Mouse (Mus musculus) G1E (cell line): Measurements from ENCODE around the gene Tnnt3. TPM values are rescaled to one million over a fixed set of nuclear protein-coding genes. Genes with fewer than 3 reads are reported as not detected.

Source experiments
- ATAC-seq: 2 replicates; pipeline ENCODE4 v1.8.0; 2016; ENCODE audit warnings: mild to moderate bottlenecking; ENCODE audit not compliant: insufficient number of reproducible peaks, poor library complexity, low FRiP score, severe bottlenecking; ENCODE audit errors: extremely low read depth
- DNase-seq: peaks from one replicate; pipeline ENCODE4 v3.0.0; 2012; ENCODE audit warnings: low spot score
- H3K27me3 ChIP-seq: 2 replicates; pipeline ENCODE4 v1.6.1; 2012; ENCODE audit warnings: mild to moderate bottlenecking, low read length, inconsistent platforms; ENCODE audit not compliant: insufficient read depth
- H3K36me3 ChIP-seq: replicated peaks from 2 replicates; pipeline ENCODE3; 2012; ENCODE audit warnings: mild to moderate bottlenecking, inconsistent platforms
- H3K4me1 ChIP-seq: 2 replicates; pipeline ENCODE4 v1.6.1; 2012; ENCODE audit warnings: low read depth, low read length, inconsistent platforms, mixed read lengths; ENCODE audit not compliant: insufficient read depth
- H3K4me3 ChIP-seq: 2 replicates; pipeline ENCODE4 v1.5.1; 2012; ENCODE audit warnings: low read depth, mild to moderate bottlenecking, inconsistent platforms, low read length, moderate library complexity, mixed read lengths
- H3K9me3 ChIP-seq: replicated peaks from 2 replicates; pipeline ENCODE4 v1.6.1; 2012; ENCODE audit warnings: inconsistent platforms
- CTCF ChIP-seq: IDR thresholded peaks from 2 replicates; pipeline ENCODE4 v1.5.1; 2012; ENCODE audit warnings: low read depth, low read length, inconsistent platforms, mixed read lengths
- GATA1 ChIP-seq: IDR thresholded peaks from 2 replicates; pipeline ENCODE4 v1.6.1; 2012; ENCODE audit warnings: borderline replicate concordance, low read length, inconsistent platforms, mixed read lengths
- GATA2 ChIP-seq: IDR thresholded peaks from 2 replicates; pipeline ENCODE4 v1.6.1; 2012; ENCODE audit warnings: low read depth, low read length, inconsistent platforms, borderline replicate concordance
- POLR2AphosphoS5 ChIP-seq: IDR thresholded peaks from 2 replicates; pipeline ENCODE4 v1.6.1; 2012; ENCODE audit warnings: low read depth, low read length, inconsistent platforms; ENCODE audit not compliant: insufficient replicate concordance
- TAL1 ChIP-seq: conservative IDR thresholded peaks from 2 replicates; pipeline ENCODE4 v1.6.1; 2012; ENCODE audit warnings: low read depth, low read length, inconsistent platforms, mixed read lengths
- polyA plus RNA-seq: library from polyadenylated mRNA; stranded (reverse); fragments of >175 nt; gene quantifications from 2 replicates; pipeline ENCODE4 v1.2.3, GENCODE M21; 2012
- total RNA-seq, 2 experiments: library from RNA; stranded (forward) in 1 of 2; stranded (reverse) in 1 of 2; fragments of 200-1000 nt in 1 of 2; fragments of >200 nt in 1 of 2; fragmentation: Nextera tagmentation in 1 of 2; gene quantifications; 2 replicates each; pipeline ENCODE4 v1.2.3; 2014 to 2017

Gene Tnnt3
- total and polyA plus RNA-seq, 3 experiments = not detected

DNA sequence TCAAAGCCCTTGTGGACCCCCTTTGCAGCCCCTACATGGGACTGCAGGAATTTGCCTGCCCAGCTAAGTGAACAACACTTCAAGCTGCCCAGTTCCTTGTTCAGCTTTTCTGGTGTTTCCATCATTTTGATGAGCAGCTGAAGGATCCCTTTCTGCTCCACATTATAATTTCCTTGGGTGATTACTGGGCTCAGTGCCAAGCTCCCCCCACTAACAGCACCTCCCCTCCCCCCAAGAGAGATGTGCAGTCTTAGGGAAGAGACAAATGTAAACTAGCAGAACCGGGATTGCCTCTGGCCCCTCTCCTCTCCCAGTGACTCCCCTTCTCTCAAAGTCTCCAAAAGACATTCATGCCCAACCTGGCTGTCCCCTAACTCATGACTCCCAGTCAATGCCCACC lies 56.0 kb downstream of the Tnnt3 start:
- DNase-seq = no peak
- H3K4me3 ChIP-seq = no peak overlapping the region

DNA sequence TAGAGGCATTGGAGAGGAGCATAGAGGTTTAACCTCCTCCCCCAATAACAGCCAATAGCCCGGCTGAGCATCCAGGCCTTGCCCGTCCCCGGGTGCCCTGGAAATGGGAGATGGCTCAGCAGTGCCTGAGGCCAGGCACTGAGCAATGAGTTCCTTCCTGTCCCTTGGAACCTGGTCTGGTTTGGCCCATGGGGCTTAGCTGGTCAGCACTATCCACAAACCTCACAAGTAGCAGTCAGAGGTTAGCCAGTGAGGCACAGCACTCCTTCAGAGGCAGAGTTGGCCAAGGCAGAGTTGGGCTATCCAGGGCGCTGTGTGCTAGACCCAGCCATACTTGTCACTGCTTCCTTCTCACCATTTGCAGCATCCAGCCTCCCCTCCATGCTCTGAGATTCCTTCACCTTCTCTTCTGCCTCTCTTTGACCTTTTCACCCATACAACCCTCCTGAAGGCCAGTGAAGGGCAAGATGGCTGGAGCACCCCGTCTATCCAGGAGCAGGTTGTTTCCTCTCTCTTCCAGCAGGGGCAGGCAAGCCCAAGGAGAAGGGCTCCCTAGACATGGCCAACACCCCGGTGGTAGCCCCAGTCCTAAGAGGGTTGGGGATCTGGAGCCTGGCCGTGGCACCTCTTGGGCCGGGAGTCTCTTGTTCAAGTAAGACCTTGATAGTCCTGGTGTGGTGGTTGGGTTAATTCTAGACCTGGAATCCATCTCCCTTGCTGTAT lies 56.9 kb downstream of the Tnnt3 start:
- Histone ChIP-seq H3K9me3 (no peaks in the 10 kb centered on the region), H3K4me1 (peaks cover 4% of the 10 kb centered on the region; the same call in 1 of the 2 replicates)
- ATAC-seq = no peak

More for the DNA sequence above, 56.0 kb downstream of the Tnnt3 start:
- TF ChIP-seq TAL1 = no peak
- no peak for TF ChIP-seq POLR2AphosphoS5
- no peak for TF ChIP-seq GATA2
- no peak for TF ChIP-seq CTCF
- TF ChIP-seq GATA1 = no peak
- Histone ChIP-seq H3K9me3 (no peaks in the 10 kb centered on the region), H3K4me1 (peaks cover 4% of the 10 kb centered on the region; the same call in 1 of the 2 replicates), H3K36me3 (no peaks in the 10 kb centered on the region), H3K27me3 (peaks cover 34% of the 10 kb centered on the region)
- no peak for ATAC-seq

DNA sequence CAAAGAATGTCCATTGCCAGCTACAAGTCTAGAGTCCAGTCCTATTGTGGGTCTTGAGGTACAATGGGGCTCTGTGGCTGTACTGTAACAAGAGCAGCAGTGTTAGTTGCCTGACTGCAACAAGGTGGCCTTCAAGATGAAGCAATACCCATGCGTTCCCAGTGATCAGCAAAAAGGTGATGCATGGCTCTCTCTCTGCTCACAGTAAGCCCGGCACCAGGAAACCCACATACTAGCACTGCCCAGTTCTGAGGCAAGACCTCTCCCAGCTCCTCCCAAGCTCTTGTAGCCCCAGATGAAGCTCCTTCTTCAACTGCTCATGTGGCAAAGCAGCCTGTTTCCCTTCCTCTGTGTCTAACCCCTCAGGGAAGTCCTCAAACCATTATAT lies 57.4 kb downstream of the Tnnt3 start:
- ATAC-seq (no peak), DNase-seq (no peak)
- no peak overlapping the region for H3K4me3 ChIP-seq
- peaks cover 33% of the 10 kb centered on the region for H3K27me3 ChIP-seq
- H3K4me1 ChIP-seq = peaks cover 4% of the 10 kb centered on the region; the same call in 1 of the 2 replicates
- no peaks in the 10 kb centered on the region for H3K36me3 ChIP-seq
- TF ChIP-seq POLR2AphosphoS5 (no peak), GATA2 (no peak), TAL1 (no peak), CTCF (no peak)
- no peaks in the 10 kb centered on the region for H3K9me3 ChIP-seq

More for the DNA sequence above, 56.9 kb downstream of the Tnnt3 start:
- no peaks in the 10 kb centered on the region for H3K36me3 ChIP-seq
- H3K27me3 ChIP-seq = peaks cover 33% of the 10 kb centered on the region
- DNase-seq = no peak
- TF ChIP-seq POLR2AphosphoS5 (no peak), CTCF (no peak), GATA1 (no peak), TAL1 (no peak), GATA2 (no peak)
- no peak overlapping the region for H3K4me3 ChIP-seq

DNA sequence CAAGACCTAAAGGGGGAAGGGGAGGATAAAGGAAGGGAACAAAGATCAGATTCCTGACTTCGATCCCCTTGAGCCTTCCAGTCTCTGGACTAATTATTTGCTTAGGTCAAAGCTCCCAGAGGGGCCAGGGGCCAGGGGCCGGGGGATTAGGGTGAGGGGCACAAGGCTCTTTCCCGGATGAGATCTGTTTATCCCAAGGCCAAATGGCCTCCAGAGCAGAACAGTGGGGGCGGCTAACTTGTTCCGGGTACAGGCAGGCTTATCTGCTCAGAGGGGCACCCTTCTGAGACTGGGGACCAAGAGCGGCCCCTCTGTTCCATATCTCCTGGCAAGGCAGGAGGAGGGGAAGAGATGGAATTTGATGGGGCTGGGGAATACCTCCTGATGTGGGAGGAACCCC lies 59.1 kb downstream of the Tnnt3 start:
- Histone ChIP-seq H3K36me3 (no peaks in the 10 kb centered on the region), H3K9me3 (no peaks in the 10 kb centered on the region), H3K27me3 (peaks cover 28% of the 10 kb centered on the region), H3K4me1 (peaks cover 4% of the 10 kb centered on the region; the same call in 1 of the 2 replicates), H3K4me3 (no peak overlapping the region)
- DNase-seq (no peak), ATAC-seq (no peak)
- TF ChIP-seq GATA1 (no peak), POLR2AphosphoS5 (no peak), TAL1 (no peak), CTCF (no peak), GATA2 (no peak)

DNA sequence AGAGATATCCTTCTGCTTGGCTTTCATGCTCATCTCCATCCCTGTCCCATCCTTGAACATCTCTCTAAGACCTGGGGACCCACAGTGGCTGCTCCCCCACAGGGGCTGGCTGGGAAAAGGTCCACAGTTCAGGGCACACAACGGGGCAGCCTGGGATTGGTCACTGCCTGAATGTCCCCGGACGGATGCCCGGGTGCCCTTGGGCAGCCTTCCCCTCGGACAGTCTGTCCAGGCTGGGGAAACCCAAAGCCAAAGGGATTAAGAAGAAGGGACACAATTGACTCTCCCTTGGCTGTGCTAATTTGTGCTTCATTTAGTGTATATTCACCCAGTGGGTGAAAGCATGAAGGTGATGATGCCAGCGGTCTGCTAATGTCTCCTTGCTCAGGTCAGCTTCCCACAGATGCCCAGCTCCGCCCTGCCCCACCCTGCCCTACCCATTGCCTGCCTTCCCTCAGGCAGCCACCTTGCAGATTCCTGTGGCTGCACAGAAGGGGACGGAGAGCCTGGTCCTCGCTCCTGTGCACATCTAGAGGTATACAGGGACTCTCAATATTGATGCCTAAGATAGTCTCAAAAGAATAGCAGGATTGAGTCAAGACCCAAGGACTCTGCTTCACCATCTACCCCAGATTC lies 60.0 kb downstream of the Tnnt3 start:
- Histone ChIP-seq H3K4me1 (no peaks in the 10 kb centered on the region), H3K27me3 (peaks cover 26% of the 10 kb centered on the region)
- ATAC-seq = no peak

DNA sequence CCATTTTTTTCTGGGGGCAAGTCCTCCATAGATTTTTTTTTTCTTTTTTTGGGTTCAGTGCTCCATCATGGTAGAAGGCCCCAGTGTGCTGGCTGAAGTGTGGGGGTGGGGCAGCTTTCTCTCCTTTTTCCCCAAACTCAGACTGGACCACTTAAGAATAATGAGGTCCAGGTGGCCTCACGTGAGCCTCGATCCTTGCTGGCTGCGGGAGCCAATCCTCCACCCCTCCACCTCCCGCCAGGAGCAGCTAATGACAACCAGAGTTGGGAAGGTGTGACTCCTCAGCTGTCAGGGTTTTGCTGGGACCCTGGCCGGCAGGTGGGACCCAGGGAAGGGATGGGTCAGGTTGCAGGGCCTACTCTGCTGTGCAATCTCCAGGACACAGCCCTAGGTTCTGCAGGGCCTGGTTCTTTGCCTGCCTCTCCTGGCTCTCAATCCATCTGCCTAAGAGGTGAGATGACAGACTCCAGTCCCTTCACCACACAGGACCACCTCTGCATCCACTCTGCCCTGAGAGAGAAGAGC lies 61.1 kb downstream of the Tnnt3 start:
- DNase-seq (no peak), ATAC-seq (no peak)
- TF ChIP-seq GATA2 = no peak
- TF ChIP-seq CTCF = no peak
- TF ChIP-seq TAL1 = no peak
- TF ChIP-seq GATA1 = no peak
- no peak for TF ChIP-seq POLR2AphosphoS5
- H3K9me3 ChIP-seq = no peaks in the 10 kb centered on the region
- H3K4me3 ChIP-seq = no peak overlapping the region
- H3K27me3 ChIP-seq = peaks cover 23% of the 10 kb centered on the region; the same call in 1 of the 2 replicates
- H3K36me3 ChIP-seq = no peaks in the 10 kb centered on the region
- no peaks in the 10 kb centered on the region for H3K4me1 ChIP-seq

More for the DNA sequence above, 60.0 kb downstream of the Tnnt3 start:
- TF ChIP-seq CTCF = no peak
- no peak for TF ChIP-seq GATA1
- no peak for TF ChIP-seq TAL1
- no peak for TF ChIP-seq GATA2
- no peak for TF ChIP-seq POLR2AphosphoS5
- Histone ChIP-seq H3K36me3 (no peaks in the 10 kb centered on the region), H3K4me3 (no peak overlapping the region), H3K9me3 (no peaks in the 10 kb centered on the region)
- no peak for DNase-seq
